Mouse (Mus musculus) kidney, embryonic 16.5 days (tissue): ENCODE data around the gene Rps8. TPM values are rescaled to one million over a fixed set of nuclear protein-coding genes. Genes with fewer than 3 reads are reported as not detected.

Source experiments
- ATAC-seq: fragments of 200-750 bp; cut with Nextera tagmentation; 2 replicates; pipeline ENCODE4 v1.8.0; 2017; ENCODE audit warnings: moderate TSS enrichment; ENCODE audit not compliant: low FRiP score, low TSS enrichment
- H3K27ac ChIP-seq: fragments of 300-500 bp; sonication (generic); 2 replicates; pipeline ENCODE4 v1.5.1; 2014; ENCODE audit warnings: low read length
- H3K27me3 ChIP-seq: fragments of 300-500 bp; sonication (generic); 2 replicates; pipeline ENCODE4 v1.6.1; 2014; ENCODE audit warnings: low read length, control low read depth, mixed read lengths; ENCODE audit not compliant: insufficient read depth
- H3K36me3 ChIP-seq: fragments of 300-500 bp; sonication (generic); 2 replicates; pipeline ENCODE4 v1.6.1; 2014; ENCODE audit warnings: low read length, control low read depth, mixed read lengths; ENCODE audit not compliant: insufficient read depth
- H3K4me1 ChIP-seq: fragments of 300-500 bp; sonication (generic); 2 replicates; pipeline ENCODE4 v1.6.1; 2014; ENCODE audit warnings: low read length, control low read depth, mixed read lengths; ENCODE audit not compliant: insufficient read depth
- H3K4me2 ChIP-seq: fragments of 300-500 bp; sonication (generic); replicated peaks from 2 replicates; pipeline ENCODE4 v1.6.1; 2014; ENCODE audit warnings: low read depth, low read length
- H3K4me3 ChIP-seq: fragments of 300-500 bp; sonication (generic); 2 replicates; pipeline ENCODE4 v1.5.1; 2014; ENCODE audit warnings: mild to moderate bottlenecking, low read length
- H3K9ac ChIP-seq: fragments of 300-500 bp; sonication (generic); replicated peaks from 2 replicates; pipeline ENCODE4 v1.6.1; 2014; ENCODE audit warnings: low read length
- H3K9me3 ChIP-seq: fragments of 300-500 bp; sonication (generic); 2 replicates; pipeline ENCODE4 v1.6.1; 2016; ENCODE audit warnings: low read length, control low read depth
- WGBS: fragments of 180-500 bp; shearing (Covaris S2); extraction: QIAGEN DNeasy Blood & Tissue Kit; methylation state at CpG from one replicate; pipeline ENCODE4 v1.1.7; 2014; 5-methylcytosine and 5-hydroxymethylcytosine counted together
- microRNA-seq: library from miRNA; unstranded; fragments of <30 nt; microRNA quantifications from one replicate; pipeline ENCODE4, GENCODE M21; 2016
- polyA plus RNA-seq: library from polyadenylated mRNA; unstranded; fragments of >200 nt; fragmentation: Nextera tagmentation; extraction: Ambion mirVana; gene quantifications from 2 replicates; pipeline ENCODE4 v1.2.1, GENCODE M21; 2015

Gene Rps8
- polyA plus RNA-seq, 1 experiment from 2014 or later: 795 TPM

DNA sequence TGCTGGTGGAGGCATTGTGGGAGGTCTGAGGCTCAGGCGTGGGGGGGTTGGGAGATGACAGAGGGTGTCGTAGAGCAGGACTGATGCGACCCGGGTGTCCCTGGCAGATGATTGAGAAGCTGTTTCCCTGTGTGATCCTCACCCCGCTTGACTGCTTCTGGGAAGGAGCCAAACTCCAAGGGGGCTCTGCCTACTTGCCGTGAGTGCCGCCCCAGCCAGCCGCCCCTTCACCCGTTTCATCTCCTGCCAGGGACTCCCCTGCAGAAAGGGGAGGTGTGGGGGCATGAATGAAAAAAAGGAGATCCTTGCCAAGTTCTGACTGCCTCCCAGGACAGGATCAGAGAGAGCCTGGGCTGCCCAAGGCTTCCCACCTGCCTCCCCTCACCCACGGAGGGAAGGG lies 50.9 kb downstream of the Rps8 start:
- H3K9ac ChIP-seq: no peak overlapping the region
- H3K4me2 ChIP-seq: no peak overlapping the region
- H3K27me3 ChIP-seq: no peaks in the 10 kb centered on the region
- 48% methylated on average over 10 of the region's 10 CpGs for WGBS
- ATAC-seq: peak; percentile 29; the same call in 1 of the 2 replicates
- no peak overlapping the region for H3K4me3 ChIP-seq
- H3K27ac ChIP-seq: 0 out of 2 replicates have a peak overlapping the region, but pooled peaks have one; percentile 1
- peaks cover 10% of the 10 kb centered on the region for H3K36me3 ChIP-seq
- peaks cover 12% of the 10 kb centered on the region for H3K4me1 ChIP-seq
- no peaks in the 10 kb centered on the region for H3K9me3 ChIP-seq

GRCm38 (mm10) chr4:117104672-117105071 lies 51.4 kb downstream of the Rps8 start:
- Histone ChIP-seq H3K9me3 (no peaks in the 10 kb centered on the region), H3K36me3 (peaks cover 6% of the 10 kb centered on the region), H3K4me2 (no peak overlapping the region), H3K4me1 (peaks cover 12% of the 10 kb centered on the region), H3K27me3 (no peaks in the 10 kb centered on the region), H3K4me3 (no peak overlapping the region), H3K9ac (no peak overlapping the region), H3K27ac (no peak overlapping the region)
- no peak for ATAC-seq
- 77% methylated on average over 10 of the region's 10 CpGs for WGBS

Small RNA genes lying within 50 kb of the gene (microRNA-seq; reads per million reads assigned to microRNA genes)
- not detected for gene Gm22398

Other genes with a start within 250 kb of the Rps8 start
- gene Urod, start 161.8 kb downstream of the Rps8 start, polyA plus RNA-seq: 107 and 109 TPM in 2 replicates
- 11.5 and 12.4 TPM in 2 replicates for gene Hectd3, start 160.9 kb downstream of the Rps8 start, polyA plus RNA-seq
- 45.2 and 45.8 TPM in 2 replicates for gene Eif2b3, start 136.8 kb downstream of the Rps8 start, polyA plus RNA-seq
- 8.8 and 10.0 TPM in 2 replicates for gene Ptch2, start 60.2 kb downstream of the Rps8 start, polyA plus RNA-seq
- 5.1 and 5.3 TPM in 2 replicates for gene Btbd19, start 30.5 kb downstream of the Rps8 start, polyA plus RNA-seq
- not detected in 2 replicates for gene Tctex1d4, start 29.4 kb downstream of the Rps8 start, polyA plus RNA-seq
- 3.1 and 3.7 TPM in 2 replicates for gene Plk3, start 22.3 kb downstream of the Rps8 start, polyA plus RNA-seq
- 71.8 and 75.6 TPM in 2 replicates for gene Kif2c, start 26.4 kb upstream of the Rps8 start, polyA plus RNA-seq
- 16.5 and 19.9 TPM in 2 replicates for gene Tmem53, start 95.7 kb upstream of the Rps8 start, polyA plus RNA-seq
- gene Armh1, start 95.9 kb upstream of the Rps8 start, polyA plus RNA-seq: 0.23 and 0.39 TPM in 2 replicates